ENCODE assay signal across 8 mouse cellular contexts in the genomic region with DNA sequence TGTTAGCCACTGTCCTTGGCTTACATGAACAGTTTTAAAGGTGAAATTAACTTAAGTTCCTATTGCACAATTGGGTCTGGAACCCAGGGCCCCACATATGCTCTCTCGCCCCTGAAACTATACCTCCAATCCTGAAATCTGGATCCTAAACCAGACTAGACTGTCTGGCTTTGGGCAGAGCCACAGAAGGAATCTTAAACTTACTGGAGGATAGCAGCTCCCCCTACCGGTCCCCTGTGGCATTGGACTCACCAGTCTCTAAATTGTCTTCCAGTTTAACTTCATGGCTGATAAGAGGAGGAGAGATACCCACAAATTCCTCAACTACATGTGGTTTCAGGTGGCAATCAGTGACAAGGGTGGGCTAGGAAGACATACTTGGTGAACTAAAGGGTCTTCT. TPM values are rescaled to one million over a fixed set of nuclear protein-coding genes. Genes with fewer than 3 reads are reported as not detected.
DNase-seq lines count a peak whose midpoint lies in the region; ATAC-seq and TF ChIP-seq lines count a peak whose summit lies in the region.

No protein-coding gene starts in this region.

- no peak overlapping the region for H3K27ac ChIP-seq in midbrain, embryonic 14.5 days (replicated peaks; ENCODE audit: low read depth, low read length)
- H3K27ac ChIP-seq in midbrain, embryonic 13.5 days: no peak overlapping the region
- no peak overlapping the region for H3K27ac ChIP-seq in heart, embryonic 10.5 days
- H3K27ac ChIP-seq in left cerebral cortex, adult 2 months: no peak overlapping the region

- TF ChIP-seq CTCF in left cerebral cortex, adult 2 months (IDR thresholded peaks at IDR 0.05): peak; percentile 94

- H3K9me3 ChIP-seq in midbrain, embryonic 14.5 days (ENCODE audit: control insufficient read depth, low read length): no peaks in the 10 kb centered on the region
- H3K9me3 ChIP-seq in midbrain, embryonic 13.5 days: no peaks in the 10 kb centered on the region
- no peaks in the 10 kb centered on the region for H3K9me3 ChIP-seq in heart, embryonic 10.5 days

- H3K27me3 ChIP-seq in midbrain, embryonic 14.5 days (ENCODE audit: control insufficient read depth, insufficient read depth, low read length): no peaks in the 10 kb centered on the region
- H3K27me3 ChIP-seq in midbrain, embryonic 13.5 days: no peaks in the 10 kb centered on the region
- H3K27me3 ChIP-seq in heart, embryonic 10.5 days (ENCODE audit: insufficient read depth, poor library complexity, severe bottlenecking): no peaks in the 10 kb centered on the region

- no peak overlapping the region for H3K4me2 ChIP-seq in midbrain, embryonic 14.5 days (ENCODE audit: low read length)
- no peak overlapping the region for H3K4me2 ChIP-seq in midbrain, embryonic 13.5 days (replicated peaks)

- no peak for ATAC-seq in midbrain, embryonic 14.5 days (ENCODE audit: low FRiP score, low TSS enrichment)
- ATAC-seq in midbrain, embryonic 13.5 days: no peak

- H3K4me1 ChIP-seq in midbrain, embryonic 14.5 days (ENCODE audit: control insufficient read depth, insufficient read depth, low read length): 0 out of 2 replicates have a peak, but pooled peaks cover 9% of the 10 kb centered on the region
- H3K4me1 ChIP-seq in midbrain, embryonic 13.5 days (replicated peaks): peaks cover 12% of the 10 kb centered on the region
- H3K4me1 ChIP-seq in heart, embryonic 10.5 days: peaks cover 14% of the 10 kb centered on the region

- intact Hi-C loops in left cerebral cortex, adult 2 months (cut with DNase I): loop anchor here (1.0 kb wide), 2 partner anchors 51 to 60 kb away; no protein-coding TSS in a partner anchor

- no peak overlapping the region for H3K9ac ChIP-seq in midbrain, embryonic 14.5 days (replicated peaks; ENCODE audit: low read length)
- no peak overlapping the region for H3K9ac ChIP-seq in midbrain, embryonic 13.5 days (replicated peaks)

- H3K36me3 ChIP-seq in midbrain, embryonic 14.5 days (ENCODE audit: control insufficient read depth, insufficient read depth, low read length): no peaks in the 10 kb centered on the region
- no peaks in the 10 kb centered on the region for H3K36me3 ChIP-seq in midbrain, embryonic 13.5 days
- no peaks in the 10 kb centered on the region for H3K36me3 ChIP-seq in heart, embryonic 10.5 days

- no peak overlapping the region for H3K4me3 ChIP-seq in midbrain, embryonic 14.5 days (replicated peaks; ENCODE audit: low read depth, low read length)
- H3K4me3 ChIP-seq in midbrain, embryonic 13.5 days (replicated peaks): no peak overlapping the region
- no peak overlapping the region for H3K4me3 ChIP-seq in heart, embryonic 10.5 days
- H3K4me3 ChIP-seq in left cerebral cortex, adult 2 months: no peak overlapping the region

- WGBS in midbrain, embryonic 14.5 days: 30% methylated on average over 2 of the region's 2 CpGs
- 30% methylated on average over 2 of the region's 2 CpGs for WGBS in midbrain, embryonic 13.5 days
- WGBS in heart, embryonic 10.5 days: 29% methylated on average over 2 of the region's 2 CpGs

- DNase-seq in midbrain, embryonic 14.5 days: peak; percentile 75
- DNase-seq in adrenal gland, adult 18-20 months (ENCODE audit: low spot score in 2 of 2): peak; percentile 57 to 70
- peak; percentile 75 for DNase-seq in embryo, embryonic 10 days (ENCODE audit: low spot score)
- DNase-seq in heart, embryonic 10.5 days (ENCODE audit: low spot score): peak; percentile 79
- DNase-seq in left cerebral cortex, adult 2 months (ENCODE audit: extremely low spot score in 1 of 2, low spot score in 2 of 2): peak; percentile 71 to 76
- DNase-seq in natural killer cell, adult 2 months (ENCODE audit: low spot score in 2 of 2): peak; percentile 38 to 52
- peak; percentile 75 for DNase-seq in thymus, postnatal 4 days

RNA-seq across cellular contexts. Expression of gene Nanog, which starts 12.7 kb away (rescaled TPM):
- 0.11 TPM in 1 of 2 replicates, not detected in the other for polyA plus RNA-seq in midbrain, embryonic 14.5 days (2014; fragmentation: Nextera tagmentation; extraction: Ambion mirVana)
- 0.09 and 0.28 TPM in 2 replicates for polyA plus RNA-seq in midbrain, embryonic 13.5 days (2015; fragmentation: Nextera tagmentation; extraction: Ambion mirVana)
- not detected for total RNA-seq in adrenal gland, adult 18-20 months (2021)
- 0.20 and 0.57 TPM in 2 replicates for polyA plus RNA-seq in heart, embryonic 10.5 days (2016; fragmentation: Nextera tagmentation; extraction: Ambion mirVana)
- total RNA-seq in left cerebral cortex, adult 2 months (2021): not detected
